Mouse (Mus musculus): Measurements from ENCODE around the gene Acat1.

The Acat1 gene

GRCm38 (mm10) chr9:53609968-53610781 lies at the start of gene Acat1:
Acat1 (minus strand) TSS chr9:53610382.
- DNase-seq (ENCODE audit: inconsistent age in 2 of 2, low spot score in 1 of 2) = peak; percentile 95 to 98

DNA sequence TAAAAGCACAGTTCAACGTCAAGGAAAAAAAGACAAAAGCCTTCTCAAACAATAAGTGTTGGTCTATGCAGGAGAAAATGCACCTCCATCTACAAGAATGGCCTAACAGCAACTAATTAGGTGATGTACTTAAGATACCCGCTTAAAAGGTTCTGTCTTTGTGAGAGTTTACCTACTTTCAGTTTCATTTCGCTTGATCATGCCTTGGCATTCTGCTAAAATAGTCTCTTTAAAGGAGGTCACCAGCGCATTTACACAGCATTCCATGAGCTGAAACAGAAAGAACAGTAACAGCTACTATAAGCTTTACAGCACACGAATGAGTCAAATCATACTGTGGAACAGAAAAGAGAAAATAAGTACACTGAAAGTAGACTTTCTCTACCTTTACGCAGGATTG lies 24.6 kb upstream of the Acat1 start:
- no peak for DNase-seq (ENCODE audit: inconsistent age in 2 of 2, low spot score in 1 of 2)

GRCm38 (mm10) chr9:53615246-53615645 lies 5.1 kb upstream of the Acat1 start:
- no peak for DNase-seq (ENCODE audit: inconsistent age in 2 of 2, low spot score in 1 of 2)

- DNase-seq (ENCODE audit: inconsistent age in 2 of 2, low spot score in 1 of 2) = no peak
These were observed 4.1 kb upstream of the Acat1 start for GRCm38 (mm10) chr9:53614286-53614685.

DNA sequence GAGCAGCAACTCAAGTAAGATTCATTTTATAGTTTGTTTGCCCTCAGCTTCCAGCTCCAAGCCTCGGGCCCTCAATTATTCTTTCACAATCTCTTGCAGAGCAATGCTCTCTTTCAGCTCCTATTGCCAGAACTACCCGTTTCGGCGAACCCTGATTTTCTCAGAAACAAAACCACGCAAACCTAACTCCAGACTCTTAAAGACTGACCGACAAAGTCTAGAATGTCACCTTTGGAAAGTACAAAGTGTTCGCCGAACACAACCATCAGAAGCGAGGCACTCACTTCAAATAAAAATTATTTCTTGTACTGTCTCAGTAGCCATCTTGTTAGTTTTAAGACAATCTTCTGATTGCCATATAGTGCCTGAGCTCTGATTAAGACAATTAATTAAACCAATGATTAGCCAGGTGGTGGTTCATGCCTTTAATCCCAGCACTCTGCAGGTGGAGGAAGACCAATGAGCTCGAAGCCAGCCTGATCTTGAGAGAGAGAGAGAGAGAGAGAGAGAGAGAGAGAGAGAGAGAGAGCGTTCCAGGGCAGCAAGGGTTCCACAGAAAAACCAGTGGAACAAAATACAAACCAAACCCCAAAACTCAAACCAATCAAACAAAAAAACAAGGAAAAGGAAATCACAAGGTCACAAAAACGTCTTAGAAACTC lies 745 bp downstream of the Acat1 start:
- DNase-seq (ENCODE audit: inconsistent age in 2 of 2, low spot score in 1 of 2) = peak in 1 of 2 experiments; percentile 61

DNA sequence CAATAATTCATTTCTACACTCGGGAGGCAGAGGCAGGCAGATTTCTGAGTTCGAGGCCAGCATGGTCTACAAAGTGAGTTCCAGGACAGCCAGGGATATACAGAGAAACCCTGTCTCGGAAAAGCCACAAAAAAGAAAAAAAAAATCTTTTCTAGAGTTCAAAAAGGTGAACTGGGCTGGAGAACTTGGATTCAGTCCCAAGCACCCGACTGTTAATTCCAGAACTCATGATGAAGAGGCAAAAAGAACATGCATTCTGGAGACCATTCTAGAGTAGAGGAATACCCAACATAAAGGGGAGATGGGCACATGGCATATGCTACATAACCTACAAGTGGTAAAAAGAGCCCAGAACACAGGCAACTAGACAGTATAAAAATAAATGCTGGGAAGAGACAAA lies 2.4 kb downstream of the Acat1 start:
- no peak for DNase-seq (ENCODE audit: inconsistent age in 2 of 2, low spot score in 1 of 2)

DNA sequence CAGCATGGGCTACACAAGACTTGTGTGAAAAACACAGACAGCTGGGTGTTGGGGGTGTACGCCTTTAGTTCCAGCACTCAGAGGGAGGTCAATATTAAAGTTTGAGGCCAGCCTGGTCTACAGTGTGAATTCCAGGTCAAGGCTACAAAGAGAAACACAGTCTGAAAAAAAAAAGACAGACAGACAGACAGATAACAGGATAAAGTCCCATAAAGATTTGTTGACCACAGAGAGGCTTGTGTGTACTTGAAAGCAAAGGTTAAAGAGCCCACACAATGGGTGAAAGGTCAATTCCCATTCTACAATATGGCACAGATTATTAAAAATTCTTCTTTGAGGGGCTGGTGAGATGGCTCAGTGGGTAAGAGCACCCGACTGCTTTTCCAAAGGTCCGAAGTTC lies 3.0 kb downstream of the Acat1 start:
- DNase-seq (ENCODE audit: inconsistent age in 2 of 2, low spot score in 1 of 2) = no peak

DNA sequence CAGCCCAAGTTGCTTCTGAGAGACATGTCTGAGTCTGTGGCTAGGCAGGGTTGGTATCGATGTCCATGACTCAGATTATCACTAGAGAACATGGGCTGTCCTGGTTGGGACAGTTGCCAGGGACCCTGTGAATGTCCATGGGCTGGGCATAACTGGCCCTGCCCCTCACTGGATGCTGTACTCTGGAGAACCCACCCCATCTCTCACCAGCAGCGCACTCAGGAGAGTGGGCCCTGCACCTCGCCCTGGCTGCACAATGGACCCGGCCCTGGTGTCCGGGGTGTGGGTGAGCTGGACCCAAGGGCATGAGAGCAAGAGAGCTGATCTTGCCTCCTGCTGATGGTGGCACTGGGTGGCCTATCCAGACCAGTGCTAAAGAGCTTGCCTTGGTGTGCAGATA lies 5.2 kb downstream of the Acat1 start:
- DNase-seq (ENCODE audit: inconsistent age in 2 of 2, low spot score in 1 of 2) = no peak

GRCm38 (mm10) chr9:53603849-53604248 lies 6.3 kb downstream of the Acat1 start:
- peak in 1 of 2 experiments; percentile 44 for DNase-seq (ENCODE audit: inconsistent age in 2 of 2, low spot score in 1 of 2)

DNA sequence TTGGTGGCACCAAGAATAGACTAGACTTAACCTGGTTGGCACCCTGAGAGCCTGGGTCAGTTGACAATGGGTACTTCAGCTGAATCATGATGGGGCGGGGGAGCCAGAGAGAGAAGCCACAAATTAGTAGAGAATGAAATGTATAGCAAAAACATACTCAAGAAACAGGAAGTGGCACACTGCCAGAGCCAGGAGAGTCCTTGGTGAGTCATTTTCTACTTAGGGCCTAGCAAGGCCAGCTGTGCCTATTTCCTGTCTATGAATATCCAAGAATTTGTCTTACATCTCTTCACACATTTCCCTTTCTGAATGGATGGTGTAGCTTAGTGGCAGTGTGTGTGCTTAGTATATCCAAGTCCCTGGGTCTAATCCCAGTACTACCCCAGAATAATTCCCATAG lies 6.8 kb downstream of the Acat1 start:
- DNase-seq (ENCODE audit: inconsistent age in 2 of 2, low spot score in 1 of 2) = peak; percentile 33 to 74

GRCm38 (mm10) chr9:53601541-53601940 lies 8.6 kb downstream of the Acat1 start:
- DNase-seq (ENCODE audit: inconsistent age in 2 of 2, low spot score in 1 of 2) = no peak

DNA sequence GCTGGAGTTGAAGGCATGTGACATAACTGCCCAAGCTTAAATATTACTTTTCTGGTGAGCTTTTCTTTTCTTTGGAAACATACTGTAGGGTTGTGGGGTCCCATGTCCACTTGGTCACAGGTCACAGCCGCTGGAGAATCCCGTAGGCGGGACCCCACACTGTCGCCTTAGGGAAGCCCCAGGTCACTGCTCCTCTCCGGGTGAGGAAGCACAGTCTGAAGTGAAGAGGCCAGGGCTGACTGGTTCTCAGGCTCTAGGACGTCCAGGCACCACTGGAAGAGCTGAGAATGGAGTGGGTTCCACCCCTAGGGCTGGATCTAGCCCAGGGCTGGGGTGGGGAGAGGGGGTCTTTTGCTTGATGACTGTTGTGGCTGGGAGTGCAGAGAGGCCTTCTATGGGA lies 11.6 kb downstream of the Acat1 start:
- no peak for DNase-seq (ENCODE audit: inconsistent age in 2 of 2, low spot score in 1 of 2)

- no peak for DNase-seq (ENCODE audit: inconsistent age in 2 of 2, low spot score in 1 of 2)
These were observed 13.1 kb downstream of the Acat1 start for GRCm38 (mm10) chr9:53596971-53597600.

- peak; percentile 68 to 90 for DNase-seq (ENCODE audit: inconsistent age in 2 of 2, low spot score in 1 of 2)
These were observed 15.4 kb downstream of the Acat1 start for GRCm38 (mm10) chr9:53594764-53595163.

GRCm38 (mm10) chr9:53581870-53582269 lies 28.3 kb downstream of the Acat1 start:
- no peak for DNase-seq (ENCODE audit: inconsistent age in 2 of 2, low spot score in 1 of 2)

GRCm38 (mm10) chr9:53575721-53576120 lies 34.5 kb downstream of the Acat1 start:
- DNase-seq (ENCODE audit: inconsistent age in 2 of 2, low spot score in 1 of 2) = no peak

- DNase-seq (ENCODE audit: inconsistent age in 2 of 2, low spot score in 1 of 2) = no peak
These were observed 37.5 kb downstream of the Acat1 start for GRCm38 (mm10) chr9:53572516-53573307.

- no peak for DNase-seq (ENCODE audit: inconsistent age in 2 of 2, low spot score in 1 of 2)
These were observed 39.5 kb downstream of the Acat1 start for GRCm38 (mm10) chr9:53570662-53571061.

GRCm38 (mm10) chr9:53537336-53537965 lies 72.7 kb downstream of the Acat1 start:
- no peak for DNase-seq (ENCODE audit: inconsistent age in 2 of 2, low spot score in 1 of 2)

DNA sequence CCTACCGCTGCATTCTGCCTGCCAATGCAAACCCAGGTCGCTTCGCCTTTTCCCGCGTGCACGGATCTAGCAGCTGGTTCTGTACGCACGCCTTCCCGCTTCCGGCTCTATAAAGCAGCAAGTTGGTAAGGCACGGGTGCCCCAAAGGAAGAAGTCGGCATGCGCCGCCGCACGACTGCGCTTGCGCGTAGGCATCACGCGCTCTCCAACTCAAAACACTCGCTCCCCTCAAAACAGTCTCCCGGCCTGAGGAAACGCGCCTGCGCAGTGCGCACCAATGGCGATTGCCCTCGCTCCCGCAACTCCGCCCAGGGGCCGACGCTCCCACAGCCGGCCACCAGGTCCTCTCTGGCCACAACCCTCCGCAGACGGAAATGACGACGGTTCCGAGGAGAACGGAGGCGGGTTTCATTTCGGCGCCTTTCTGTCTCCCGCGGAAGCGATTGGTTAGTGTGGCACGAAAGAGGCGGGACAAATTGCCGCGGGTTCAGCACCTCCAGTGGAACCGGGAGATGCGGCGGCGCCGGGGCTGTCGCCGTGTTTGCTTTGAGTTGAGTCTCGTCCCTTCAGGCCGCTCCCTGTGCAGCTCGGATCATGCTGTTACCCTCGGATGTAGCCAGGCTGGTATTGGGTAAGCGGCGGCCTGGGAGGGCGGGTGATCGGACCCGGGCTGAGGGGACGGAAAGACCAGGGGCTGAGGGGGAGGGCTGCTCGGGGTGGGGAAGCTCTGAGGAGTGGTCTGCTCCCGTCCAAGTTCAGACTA lies 73.4 kb downstream of the Acat1 start, which contains the start of the genes Atm and Npat:
Gene Atm (minus strand): TSS at position 183 of the 763 bp plus-strand sequence.
Gene Npat (plus strand): TSS at position 490 of the 763 bp plus-strand sequence.
- peak; percentile 100 for DNase-seq (ENCODE audit: inconsistent age in 2 of 2, low spot score in 1 of 2)
